25 mouse cellular contexts compared by ENCODE assay signal in genomic region chr9:120178813-120179212, GRCm38 (mm10). TPM values are rescaled to one million over a fixed set of nuclear protein-coding genes. Genes with fewer than 3 reads are reported as not detected.
"Had no signal": no experiment of that assay in that cellular context is flagged by ENCODE, and none has a peak within 500 bp of the region (broad histone marks: within the 10 kb centered on the region; RNA-seq: fewer than 3 reads in every experiment).

No protein-coding gene starts in this region.

- H3K27ac ChIP-seq: layer of hippocampus, adult 2 months; limb, embryonic 12.5 days; limb, embryonic 15.5 days; liver, embryonic 14.5 days; macrophage; midbrain, embryonic 12.5 days; midbrain, embryonic 15.5 days; neural tube, embryonic 13.5 days; stomach, embryonic 15.5 days had no signal

- ATAC-seq: liver, postnatal 0 days; lung, postnatal 0 days; midbrain, embryonic 15.5 days had no signal

- H3K9me3 ChIP-seq: limb, embryonic 12.5 days; limb, embryonic 15.5 days; midbrain, embryonic 12.5 days; midbrain, embryonic 15.5 days; neural tube, embryonic 13.5 days; stomach, embryonic 15.5 days had no signal

- DNase-seq: kidney, adult 18-20 months; kidney, adult 9 months; kidney, postnatal 25 days; layer of hippocampus, adult 9-11 months; liver, postnatal 0 days; lung, embryonic 14.5 days; retina, postnatal 1 day; right cerebral cortex, postnatal 25 days; spleen, adult 18-20 months; thymus, adult 2 months; thymus, postnatal 14 days; thymus, postnatal 4 days had no signal

- H3K4me3 ChIP-seq: layer of hippocampus, adult 2 months; limb, embryonic 12.5 days; limb, embryonic 15.5 days; midbrain, embryonic 12.5 days; midbrain, embryonic 15.5 days; neural tube, embryonic 13.5 days; stomach, embryonic 15.5 days had no signal

- H3K4me2 ChIP-seq: limb, embryonic 12.5 days; limb, embryonic 15.5 days; liver, embryonic 11.5 days; lung, embryonic 14.5 days; midbrain, embryonic 12.5 days; midbrain, embryonic 15.5 days; neural tube, embryonic 13.5 days; stomach, embryonic 15.5 days had no signal

- H3K36me3 ChIP-seq: limb, embryonic 12.5 days; limb, embryonic 15.5 days; midbrain, embryonic 12.5 days; midbrain, embryonic 15.5 days; neural tube, embryonic 13.5 days; stomach, embryonic 15.5 days had no signal

- H3K4me1 ChIP-seq: limb, embryonic 12.5 days; limb, embryonic 15.5 days; midbrain, embryonic 12.5 days; midbrain, embryonic 15.5 days; neural tube, embryonic 13.5 days; stomach, embryonic 15.5 days had no signal

- H3K27me3 ChIP-seq: limb, embryonic 12.5 days; limb, embryonic 15.5 days; midbrain, embryonic 12.5 days; midbrain, embryonic 15.5 days; neural tube, embryonic 13.5 days; stomach, embryonic 15.5 days had no signal

- H3K9ac ChIP-seq: limb, embryonic 12.5 days; limb, embryonic 15.5 days; liver, embryonic 14.5 days; liver, postnatal 0 days; lung, embryonic 14.5 days; midbrain, embryonic 12.5 days; midbrain, embryonic 15.5 days; neural tube, embryonic 13.5 days; stomach, embryonic 15.5 days had no signal

RNA-seq across cellular contexts. Expression of gene Mobp, which starts 29.3 kb away (rescaled TPM):
- polyA plus RNA-seq: kidney, embryonic 16.5 days; large intestine, adult 2 months; limb, embryonic 12.5 days; liver, embryonic 11.5 days; liver, postnatal 0 days; lung, embryonic 14.5 days; lung, postnatal 0 days; macrophage; midbrain, embryonic 15.5 days; thymus, adult 2 months had no signal
